Mouse (Mus musculus) embryonic facial prominence, embryonic 12.5 days (tissue): ENCODE data around the gene Mief2. TPM values are rescaled to one million over a fixed set of nuclear protein-coding genes. Genes with fewer than 3 reads are reported as not detected.

Experiments
- microRNA-seq: library from miRNA; unstranded; fragments of <30 nt; microRNA quantifications from one replicate; pipeline ENCODE4, GENCODE M21; 2017
- polyA plus RNA-seq: library from polyadenylated mRNA; unstranded; fragments of >200 nt; fragmentation: Nextera tagmentation; extraction: Ambion mirVana; gene quantifications from 2 replicates; pipeline ENCODE4 v1.2.1, GENCODE M21; 2016

Mief2 gene
- polyA plus RNA-seq, 1 experiment from 2014 or later = 19.6 TPM

Small RNA genes lying within 50 kb of the gene (microRNA-seq; reads per million reads assigned to microRNA genes)
- gene Mir5100 = 1.1 reads per million

Other genes starting within 250 kb of the Mief2 start
- 36.1 and 37.8 TPM in 2 replicates for gene Alkbh5, start 192.0 kb upstream of the Mief2 start, polyA plus RNA-seq
- 105 and 110 TPM in 2 replicates for gene Llgl1, start 28.7 kb upstream of the Mief2 start, polyA plus RNA-seq
- gene Flii, start 1.1 kb upstream of the Mief2 start, polyA plus RNA-seq = 72.9 and 76.2 TPM in 2 replicates
- 21.6 and 22.1 TPM in 2 replicates for gene Top3a, start 49.0 kb downstream of the Mief2 start, polyA plus RNA-seq
- gene Smcr8, start 49.1 kb downstream of the Mief2 start, polyA plus RNA-seq = 7.2 and 8.0 TPM in 2 replicates
- gene Shmt1, start 83.3 kb downstream of the Mief2 start, polyA plus RNA-seq = 53.6 and 57.3 TPM in 2 replicates
- 31.9 and 32.3 TPM in 2 replicates for gene Dhrs7b, start 102.2 kb downstream of the Mief2 start, polyA plus RNA-seq
- gene Tmem11, start 150.9 kb downstream of the Mief2 start, polyA plus RNA-seq = 55.2 and 59.3 TPM in 2 replicates
- 20.0 and 20.4 TPM in 2 replicates for gene Natd1, start 186.4 kb downstream of the Mief2 start, polyA plus RNA-seq
- 89.4 and 92.9 TPM in 2 replicates for gene Map2k3, start 203.6 kb downstream of the Mief2 start, polyA plus RNA-seq